Comparison of ENCODE assay signal across 9 mouse cellular contexts in genomic region chr7:45634946-45635681, GRCm38 (mm10). TPM values are rescaled to one million over a fixed set of nuclear protein-coding genes. Genes with fewer than 3 reads are reported as not detected.
A peak's percentile ranks its signal among the peaks of the same experiment; 100 is the strongest.
DNase-seq lines count a peak whose midpoint lies in the region; ATAC-seq lines count a peak whose summit lies in the region.
"Had no signal": no experiment of that assay in that cellular context is flagged by ENCODE, and none has a peak within 500 bp of the region (broad histone marks: within the 10 kb centered on the region; RNA-seq: fewer than 3 reads in every experiment).

No protein-coding gene starts in this region.

- no peak overlapping the region for H3K4me2 ChIP-seq in kidney, embryonic 15.5 days
- no peak overlapping the region for H3K4me2 ChIP-seq in intestine, embryonic 16.5 days (ENCODE audit: low read depth, low read length)
- H3K4me2 ChIP-seq in hindbrain, embryonic 16.5 days (ENCODE audit: low read length) = no peak overlapping the region

- H3K9ac ChIP-seq in kidney, embryonic 15.5 days = no peak overlapping the region
- no peak overlapping the region for H3K9ac ChIP-seq in intestine, embryonic 16.5 days (ENCODE audit: low read depth, low read length)
- H3K9ac ChIP-seq in hindbrain, embryonic 16.5 days (ENCODE audit: low read depth, low read length) = no peak overlapping the region

- ATAC-seq in kidney, embryonic 15.5 days (replicated peaks; ENCODE audit: low FRiP score) = no peak
- no peak for ATAC-seq in intestine, embryonic 16.5 days
- no peak for ATAC-seq in hindbrain, embryonic 16.5 days

- no peaks in the 10 kb centered on the region for H3K9me3 ChIP-seq in kidney, embryonic 15.5 days (replicated peaks)
- H3K9me3 ChIP-seq in intestine, embryonic 16.5 days (ENCODE audit: control insufficient read depth, low read length) = no peaks in the 10 kb centered on the region
- no peaks in the 10 kb centered on the region for H3K9me3 ChIP-seq in hindbrain, embryonic 16.5 days (ENCODE audit: control insufficient read depth, low read length)

- DNase-seq in kidney, adult 18-20 months = no peak
- peak; percentile 37 to 48 for DNase-seq in monocyte, adult 2 months (ENCODE audit: low read depth in 1 of 2, low spot score in 2 of 2)
- no peak for DNase-seq in cerebellum, postnatal 14 days
- no peak for DNase-seq in retina, embryonic 14.5 days (ENCODE audit: low spot score)

- no peak overlapping the region for H3K4me3 ChIP-seq in kidney, embryonic 15.5 days (replicated peaks)
- no peak overlapping the region for H3K4me3 ChIP-seq in brown adipose tissue, adult 24 weeks (ENCODE audit: insufficient read depth, low read depth, low read length)
- no peak overlapping the region for H3K4me3 ChIP-seq in intestine, embryonic 16.5 days (ENCODE audit: low read length)
- H3K4me3 ChIP-seq in hindbrain, embryonic 16.5 days (ENCODE audit: low read length) = no peak overlapping the region

- WGBS in kidney, embryonic 15.5 days = 83% methylated on average over 11 of the region's 11 CpGs
- 88% methylated on average over 11 of the region's 11 CpGs for WGBS in intestine, embryonic 16.5 days
- 88% methylated on average over 11 of the region's 11 CpGs for whole genome bisulfite sequencing in hindbrain, embryonic 16.5 days

- peaks cover 2% of the 10 kb centered on the region; the same call in 1 of the 2 replicates for H3K27me3 ChIP-seq in kidney, embryonic 15.5 days
- peaks cover 6% of the 10 kb centered on the region; the same call in 1 of the 2 replicates for H3K27me3 ChIP-seq in intestine, embryonic 16.5 days (replicated peaks; ENCODE audit: control insufficient read depth, insufficient read depth, low read length)
- 0 out of 2 replicates have a peak, but pooled peaks cover 2% of the 10 kb centered on the region for H3K27me3 ChIP-seq in hindbrain, embryonic 16.5 days (replicated peaks; ENCODE audit: control insufficient read depth, insufficient read depth, low read length)

- H3K36me3 ChIP-seq in kidney, embryonic 15.5 days = peaks cover 14% of the 10 kb centered on the region; the same call in 1 of the 2 replicates
- H3K36me3 ChIP-seq in intestine, embryonic 16.5 days (ENCODE audit: control insufficient read depth, insufficient read depth, low read length) = no peaks in the 10 kb centered on the region; the same call in 1 of the 2 replicates
- peaks cover 7% of the 10 kb centered on the region for H3K36me3 ChIP-seq in hindbrain, embryonic 16.5 days (ENCODE audit: control insufficient read depth, insufficient read depth, low read length)

- H3K4me1 ChIP-seq in kidney, embryonic 15.5 days = peaks cover 56% of the 10 kb centered on the region
- peaks cover 16% of the 10 kb centered on the region for H3K4me1 ChIP-seq in brown adipose tissue, adult 24 weeks (ENCODE audit: control insufficient read depth, insufficient read depth, insufficient read length, low read length)
- peaks cover 14% of the 10 kb centered on the region; the same call in 1 of the 2 replicates for H3K4me1 ChIP-seq in intestine, embryonic 16.5 days (ENCODE audit: control insufficient read depth, insufficient read depth, low read length)
- peaks cover 11% of the 10 kb centered on the region for H3K4me1 ChIP-seq in hindbrain, embryonic 16.5 days (ENCODE audit: control insufficient read depth, insufficient read depth, low read depth, low read length)

- peak overlapping the region; percentile 77 for H3K27ac ChIP-seq in kidney, embryonic 15.5 days
- H3K27ac ChIP-seq in brown adipose tissue, adult 24 weeks (replicated peaks; ENCODE audit: low read depth, low read length) = peak overlapping the region; percentile 84
- peak overlapping the region; percentile 19 for H3K27ac ChIP-seq in intestine, embryonic 16.5 days (ENCODE audit: low read length)
- H3K27ac ChIP-seq in hindbrain, embryonic 16.5 days (ENCODE audit: low read depth, low read length) = no peak overlapping the region

RNA-seq across cellular contexts. Expression of gene Mamstr, which starts 4.7 kb away (rescaled TPM):
- polyA plus RNA-seq in kidney, embryonic 15.5 days (2015; fragmentation: Nextera tagmentation; extraction: Ambion mirVana) = 7.5 and 9.0 TPM in 2 replicates
- polyA plus RNA-seq in brown adipose tissue, adult 24 weeks (2012; ENCODE audit: insufficient read depth, insufficient read length, missing spikeins) = 1.5 TPM in 1 of 2 replicates, not detected in the other
- polyA plus RNA-seq in intestine, embryonic 16.5 days (2015; fragmentation: Nextera tagmentation; extraction: Ambion mirVana) = 5.0 and 6.3 TPM in 2 replicates
- 2.9 and 5.2 TPM in 2 replicates for polyA plus RNA-seq in hindbrain, embryonic 16.5 days (2015; fragmentation: Nextera tagmentation; extraction: Ambion mirVana)

RNA-seq across cellular contexts. Expression of gene Rasip1, which starts 7.8 kb away (rescaled TPM):
- 16.1 and 18.0 TPM in 2 replicates for polyA plus RNA-seq in kidney, embryonic 15.5 days (2015; fragmentation: Nextera tagmentation; extraction: Ambion mirVana)
- polyA plus RNA-seq in brown adipose tissue, adult 24 weeks (2012; ENCODE audit: insufficient read depth, insufficient read length, missing spikeins) = 4.3 and 9.3 TPM in 2 replicates
- 3.4 and 4.4 TPM in 2 replicates for polyA plus RNA-seq in intestine, embryonic 16.5 days (2015; fragmentation: Nextera tagmentation; extraction: Ambion mirVana)
- 16.7 and 17.5 TPM in 2 replicates for polyA plus RNA-seq in hindbrain, embryonic 16.5 days (2015; fragmentation: Nextera tagmentation; extraction: Ambion mirVana)

RNA-seq across cellular contexts. Expression of gene Izumo1, which starts 13.5 kb away (rescaled TPM):
- 0.14 and 0.17 TPM in 2 replicates for polyA plus RNA-seq in kidney, embryonic 15.5 days (2015; fragmentation: Nextera tagmentation; extraction: Ambion mirVana)
- 0.63 TPM in 1 of 2 replicates, not detected in the other for polyA plus RNA-seq in brown adipose tissue, adult 24 weeks (2012; ENCODE audit: insufficient read depth, insufficient read length, missing spikeins)
- polyA plus RNA-seq in intestine, embryonic 16.5 days (2015; fragmentation: Nextera tagmentation; extraction: Ambion mirVana) = 0.07 and 0.15 TPM in 2 replicates
- not detected in 2 replicates for polyA plus RNA-seq in hindbrain, embryonic 16.5 days (2015; fragmentation: Nextera tagmentation; extraction: Ambion mirVana)

RNA-seq across cellular contexts. Expression of gene Fut1, which starts 18.0 kb away (rescaled TPM):
- 0.06 and 0.21 TPM in 2 replicates for polyA plus RNA-seq in kidney, embryonic 15.5 days (2015; fragmentation: Nextera tagmentation; extraction: Ambion mirVana)
- polyA plus RNA-seq in brown adipose tissue, adult 24 weeks (2012; ENCODE audit: insufficient read depth, insufficient read length, missing spikeins) = not detected in 2 replicates
- polyA plus RNA-seq in intestine, embryonic 16.5 days (2015; fragmentation: Nextera tagmentation; extraction: Ambion mirVana) = 0.48 and 0.61 TPM in 2 replicates
- not detected in 2 replicates for polyA plus RNA-seq in hindbrain, embryonic 16.5 days (2015; fragmentation: Nextera tagmentation; extraction: Ambion mirVana)
- polyA plus RNA-seq: hindbrain, embryonic 11.5 days had no signal

RNA-seq across cellular contexts. Expression of gene Fgf21, which starts 19.8 kb away (rescaled TPM):
- 0.32 TPM in 1 of 2 replicates, not detected in the other for polyA plus RNA-seq in kidney, embryonic 15.5 days (2015; fragmentation: Nextera tagmentation; extraction: Ambion mirVana)
- 2.0 TPM in 1 of 2 replicates, not detected in the other for polyA plus RNA-seq in brown adipose tissue, adult 24 weeks (2012; ENCODE audit: insufficient read depth, insufficient read length, missing spikeins)
- polyA plus RNA-seq in intestine, embryonic 16.5 days (2015; fragmentation: Nextera tagmentation; extraction: Ambion mirVana) = 0.23 TPM in 1 of 2 replicates, not detected in the other
- polyA plus RNA-seq in hindbrain, embryonic 16.5 days (2015; fragmentation: Nextera tagmentation; extraction: Ambion mirVana) = not detected in 2 replicates
- polyA plus RNA-seq: hindbrain, embryonic 11.5 days had no signal

Comparison
In these comparisons a context has a peak if more than half of its experiments do, and no peak if none do; other contexts are left out.
1. DNase-seq: peak in monocyte, adult 2 months (2 of 2); none in kidney, adult 18-20 months (single experiment), cerebellum, postnatal 14 days (0 of 2) and retina, embryonic 14.5 days (single experiment).